Comparison of ENCODE assay signal across 8 mouse cellular contexts in genomic region chr16:21246391-21247036, GRCm38 (mm10). TPM values are rescaled to one million over a fixed set of nuclear protein-coding genes. Genes with fewer than 3 reads are reported as not detected.
DNase-seq lines count a peak whose midpoint lies in the region; ATAC-seq and TF ChIP-seq lines count a peak whose summit lies in the region.

No protein-coding gene starts in this region.

- no peak overlapping the region for H3ac ChIP-seq in myocyte (ENCODE audit: control insufficient read depth, insufficient read length)

- H3K79me2 ChIP-seq in myocyte (ENCODE audit: control insufficient read depth, insufficient read depth) = no peaks in the 10 kb centered on the region

- TF ChIP-seq POLR2A in brain, embryonic 14.5 days (IDR thresholded peaks at IDR 0.05; ENCODE audit: borderline replicate concordance, extremely low read depth, insufficient read depth, insufficient read length, poor library complexity, severe bottlenecking) = no peak
- no peak for TF ChIP-seq POLR2A in limb, embryonic 14.5 days (IDR thresholded peaks at IDR 0.05; ENCODE audit: borderline replicate concordance, extremely low read depth, insufficient read depth, insufficient read length)
- no peak for TF ChIP-seq POLR2A in myocyte (IDR thresholded peaks at IDR 0.05; ENCODE audit: insufficient read length, low read depth)

- intact Hi-C loops in left cerebral cortex, adult 2 months (cut with DNase I) = loop anchor here (1.0 to 5.0 kb wide), 2 partner anchors 35 to 86 kb away; no protein-coding TSS in a partner anchor
- intact Hi-C loops in left cerebral cortex, postnatal 14 days (cut with DNase I) = loop anchor here (5.0 kb wide), 3 partner anchors 39 to 146 kb away; no protein-coding TSS in a partner anchor

- H3K27ac ChIP-seq in left cerebral cortex, adult 2 months = 0 out of 2 replicates have a peak overlapping the region, but pooled peaks have one; percentile 13
- H3K27ac ChIP-seq in heart, embryonic 15.5 days = peak overlapping the region; percentile 81
- H3K27ac ChIP-seq in limb, embryonic 14.5 days (replicated peaks; ENCODE audit: low read depth, low read length) = peak overlapping the region; percentile 81

- peak overlapping the region; percentile 95 for H3K4me2 ChIP-seq in heart, embryonic 15.5 days
- peak overlapping the region; percentile 91 for H3K4me2 ChIP-seq in limb, embryonic 14.5 days (replicated peaks; ENCODE audit: low read depth, low read length, severe bottlenecking)
- H3K4me2 ChIP-seq in myocyte (ENCODE audit: low read depth) = peak overlapping the region; percentile 86

- no peaks in the 10 kb centered on the region for H3K36me3 ChIP-seq in heart, embryonic 15.5 days
- no peaks in the 10 kb centered on the region for H3K36me3 ChIP-seq in limb, embryonic 14.5 days (ENCODE audit: control insufficient read depth, insufficient read depth, low read length)
- no peaks in the 10 kb centered on the region for H3K36me3 ChIP-seq in myocyte (ENCODE audit: control insufficient read depth, insufficient read depth)

- peaks cover 43% of the 10 kb centered on the region for H3K4me1 ChIP-seq in heart, embryonic 15.5 days (replicated peaks)
- H3K4me1 ChIP-seq in limb, embryonic 14.5 days (ENCODE audit: control insufficient read depth, insufficient read depth, low read length) = peaks cover 62% of the 10 kb centered on the region

- H3K4me3 ChIP-seq in left cerebral cortex, adult 2 months = peak overlapping the region; percentile 49
- peak overlapping the region; percentile 56 for H3K4me3 ChIP-seq in heart, embryonic 15.5 days
- H3K4me3 ChIP-seq in limb, embryonic 14.5 days (replicated peaks; ENCODE audit: low read length) = peak overlapping the region; percentile 42
- H3K4me3 ChIP-seq in myocyte = peak overlapping the region; percentile 8

- peak overlapping the region; percentile 63 for H3K9ac ChIP-seq in heart, embryonic 15.5 days
- H3K9ac ChIP-seq in limb, embryonic 14.5 days (ENCODE audit: low read depth, low read length, severe bottlenecking) = peak overlapping the region; percentile 57

- H3K27me3 ChIP-seq in heart, embryonic 15.5 days = peaks cover 4% of the 10 kb centered on the region; the same call in 1 of the 2 replicates
- no peaks in the 10 kb centered on the region for H3K27me3 ChIP-seq in limb, embryonic 14.5 days (ENCODE audit: control insufficient read depth, insufficient read depth, low read length)
- no peaks in the 10 kb centered on the region for H3K27me3 ChIP-seq in myocyte (ENCODE audit: control insufficient read depth, insufficient read depth, insufficient read length)

- 3% methylated on average over 33 of the region's 33 CpGs for WGBS in heart, embryonic 15.5 days
- WGBS in limb, embryonic 14.5 days = 1% methylated on average over 33 of the region's 33 CpGs

- ATAC-seq in heart, embryonic 15.5 days (replicated peaks; ENCODE audit: insufficient number of reproducible peaks, insufficient read depth, low FRiP score, low read depth) = peak; percentile 40
- peak; percentile 62 for ATAC-seq in limb, embryonic 14.5 days (ENCODE audit: low FRiP score, low read depth)
- ATAC-seq in granulocyte monocyte progenitor cell, adult 5-6 weeks (replicated peaks; ENCODE audit: poor library complexity, severe bottlenecking) = no peak

- no peak for TF ChIP-seq CTCF in left cerebral cortex, adult 2 months (IDR thresholded peaks at IDR 0.05)
- TF ChIP-seq CTCF in brain, embryonic 14.5 days (IDR thresholded peaks at IDR 0.05; ENCODE audit: borderline replicate concordance, extremely low read depth, insufficient read depth, insufficient read length) = no peak

- DNase-seq in left cerebral cortex, adult 2 months (ENCODE audit: extremely low spot score in 1 of 2, low spot score in 2 of 2) = peak; percentile 19 to 33
- DNase-seq in left cerebral cortex, postnatal 14 days (ENCODE audit: low spot score in 2 of 2) = no peak
- DNase-seq in brain, embryonic 14.5 days (ENCODE audit: low read depth) = peak; percentile 62
- DNase-seq in limb, embryonic 14.5 days (ENCODE audit: low spot score) = peak; percentile 69
- DNase-seq in adipocyte (ENCODE audit: low spot score) = no peak

- H3K9me3 ChIP-seq in heart, embryonic 15.5 days (replicated peaks) = no peaks in the 10 kb centered on the region
- H3K9me3 ChIP-seq in limb, embryonic 14.5 days (ENCODE audit: control insufficient read depth, low read length) = no peaks in the 10 kb centered on the region

TF ChIP-seq in myocyte, 11 proteins besides CTCF, POLR2A, EP300 and RAD21:
- TF ChIP-seq TCF3 (IDR thresholded peaks at IDR 0.05; ENCODE audit: insufficient read length, low read depth) (no peak), MYOG (IDR thresholded peaks at IDR 0.05; ENCODE audit: control insufficient read depth in 1 of 3, insufficient read depth in 1 of 3, insufficient read length in 2 of 3, low read depth in 2 of 3) (no peak), MAX (IDR thresholded peaks at IDR 0.05; ENCODE audit: low read depth) (no peak), CEBPB (IDR thresholded peaks at IDR 0.05; ENCODE audit: insufficient read depth, poor library complexity, severe bottlenecking) (no peak), POLR2AphosphoS2 (IDR thresholded peaks at IDR 0.05; ENCODE audit: insufficient read length, low read depth) (no peak), TCF12 (IDR thresholded peaks at IDR 0.05; ENCODE audit: insufficient read depth, poor library complexity, severe bottlenecking) (no peak), E2F4 (IDR thresholded peaks at IDR 0.05; ENCODE audit: insufficient read depth) (no peak), SRF (IDR thresholded peaks at IDR 0.05; ENCODE audit: control insufficient read depth, insufficient read length, low read depth) (no peak), MYOD1 (IDR thresholded peaks at IDR 0.05; ENCODE audit: control insufficient read depth in 1 of 3, insufficient read length in 2 of 3, low read depth in 2 of 3) (no peak), REST (IDR thresholded peaks at IDR 0.05; ENCODE audit: insufficient read depth, insufficient read length) (no peak), USF1 (IDR thresholded peaks at IDR 0.05; ENCODE audit: low read depth) (no peak)

RNA-seq across cellular contexts. Expression of gene Ephb3, which starts 42.0 kb away (rescaled TPM):
- total RNA-seq in left cerebral cortex, adult 2 months (2021) = 10 to 100 TPM; 26.8 to 27.3 TPM
- total RNA-seq in left cerebral cortex, postnatal 14 days (2021) = 10 to 100 TPM; 31.4 to 35.5 TPM
- polyA plus RNA-seq in brain, embryonic 14.5 days (2012; rRNA removed) = 21.7 and 24.8 TPM in 2 replicates
- polyA plus RNA-seq in heart, embryonic 15.5 days (2015; fragmentation: Nextera tagmentation; extraction: Ambion mirVana) = 12.1 and 15.3 TPM in 2 replicates
- 70.9 and 96.8 TPM in 2 replicates for polyA plus RNA-seq in limb, embryonic 14.5 days (2012; rRNA removed)
- 37.0 and 42.1 TPM in 2 replicates for polyA plus RNA-seq in limb, embryonic 14.5 days (2014; fragmentation: Nextera tagmentation; extraction: Ambion mirVana)
- polyA plus RNA-seq in myocyte (2012; fragmentation: generic; extraction: Trizol) = 30.6 TPM
- not detected in 2 replicates for total RNA-seq in granulocyte monocyte progenitor cell, adult 5-6 weeks (2014; fragmentation: Nextera tagmentation)
- not detected in 2 replicates for total RNA-seq in granulocyte monocyte progenitor cell, adult 5-6 weeks (2017)

Comparison
In these comparisons a context has a peak if more than half of its experiments do, and no peak if none do; other contexts are left out.
1. DNase-seq: peak in left cerebral cortex, adult 2 months (2 of 2), brain, embryonic 14.5 days (single experiment) and limb, embryonic 14.5 days (single experiment); none in left cerebral cortex, postnatal 14 days (0 of 2) and adipocyte (single experiment).
2. H3K27ac ChIP-seq: peak in every context shown above with its lines; median percentile 81 in heart, embryonic 15.5 days; 81 in limb, embryonic 14.5 days; 13 in left cerebral cortex, adult 2 months.
3. Peak in every context shown above with its lines, with median percentiles within 50 percentile points of each other: H3K4me3 ChIP-seq and H3K4me2 ChIP-seq.